Mouse (Mus musculus): ENCODE data around the gene Kcnmb1.

The Kcnmb1 gene

GRCm38 (mm10) chr11:33962688-33963407 lies at the start of gene Kcnmb1:
TSS of gene Kcnmb1 (plus strand) at chr11:33963013.
- peak; percentile 25 for DNase-seq (ENCODE audit: extremely low spot score)

DNA sequence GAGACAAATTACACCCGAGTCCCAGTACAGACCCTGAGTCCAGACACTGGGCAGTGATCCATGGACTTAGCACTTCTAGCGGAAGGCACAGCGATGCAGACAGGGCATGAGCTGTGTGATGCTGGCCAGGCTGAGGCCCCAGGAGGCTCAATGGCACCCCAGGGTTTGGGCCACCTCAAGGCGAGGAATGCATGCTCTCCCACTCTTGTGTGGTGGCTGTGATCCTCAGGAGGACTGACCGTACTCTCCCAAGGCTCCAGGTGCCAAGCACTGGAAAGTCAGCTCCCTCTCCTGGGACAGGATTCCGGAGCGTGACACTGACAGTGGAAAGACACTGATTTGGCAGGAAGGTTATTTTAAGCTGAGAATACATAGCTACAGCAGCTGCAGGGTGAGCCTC lies 49.8 kb upstream of the Kcnmb1 start:
- no peak for DNase-seq (ENCODE audit: extremely low spot score)

DNA sequence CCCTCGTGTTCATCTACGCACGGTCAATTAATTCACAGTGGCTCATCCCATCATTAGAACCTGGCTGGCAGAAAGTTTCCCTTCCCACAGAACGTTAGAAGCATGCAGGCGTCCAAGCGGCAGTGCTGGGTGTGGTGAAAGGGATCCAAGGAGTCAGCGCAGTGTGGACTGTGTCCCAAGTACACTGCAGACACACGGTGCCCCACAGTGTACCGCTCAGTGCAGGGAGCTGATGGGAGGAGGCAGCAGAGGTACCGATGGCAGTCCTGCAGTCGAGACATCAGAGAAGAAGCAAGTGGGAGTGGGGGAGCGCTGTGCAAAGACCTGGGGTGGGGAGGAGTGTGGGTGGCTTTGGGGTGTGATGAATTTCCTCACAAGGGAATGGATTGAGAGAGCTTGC lies 48.6 kb upstream of the Kcnmb1 start:
- DNase-seq (ENCODE audit: extremely low spot score), result no peak

GRCm38 (mm10) chr11:33917574-33917973 lies 45.2 kb upstream of the Kcnmb1 start:
- peak; percentile 78 for DNase-seq (ENCODE audit: extremely low spot score)

DNA sequence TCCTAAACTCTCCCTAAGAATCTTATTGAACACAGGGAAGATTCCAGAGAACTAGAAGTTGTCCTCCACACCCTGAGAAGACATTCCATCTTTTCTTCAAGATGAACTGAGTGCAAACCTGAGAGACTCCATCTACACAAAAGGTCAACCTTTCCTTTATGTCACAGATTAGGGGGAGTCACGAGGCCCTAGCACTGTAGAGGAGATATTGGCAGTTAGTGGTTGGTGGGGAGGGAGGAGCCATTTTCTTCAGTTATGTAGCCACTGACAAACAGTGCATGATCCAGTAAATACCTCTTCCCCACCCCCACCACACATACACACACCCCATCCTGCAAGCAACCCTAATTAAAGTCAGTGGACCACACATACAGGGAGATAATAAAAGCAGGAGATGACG lies 44.4 kb upstream of the Kcnmb1 start:
- DNase-seq (ENCODE audit: extremely low spot score), result no peak

DNA sequence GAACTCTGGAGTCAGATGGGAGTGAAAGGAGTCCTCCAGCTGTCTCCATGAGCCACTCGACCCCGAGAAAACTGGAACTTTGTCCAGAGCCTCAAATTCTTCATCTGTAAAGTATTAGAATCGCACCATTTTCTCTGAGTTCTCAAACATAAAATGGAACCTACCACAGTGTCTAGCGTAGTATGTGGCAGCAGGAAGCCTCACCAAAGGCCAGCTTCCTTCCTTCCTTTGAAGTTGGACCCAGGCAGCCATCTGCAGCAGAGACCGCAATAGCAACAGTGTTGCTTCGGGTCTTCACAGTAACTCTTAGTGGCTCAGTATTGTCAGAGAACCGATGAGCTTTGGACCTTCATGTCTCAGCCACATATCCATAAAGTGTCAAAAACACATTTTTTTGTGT lies 43.0 kb upstream of the Kcnmb1 start:
- no peak for DNase-seq (ENCODE audit: extremely low spot score)

GRCm38 (mm10) chr11:33921451-33921850 lies 41.4 kb upstream of the Kcnmb1 start:
- no peak for DNase-seq (ENCODE audit: extremely low spot score)

GRCm38 (mm10) chr11:33923031-33923430 lies 39.8 kb upstream of the Kcnmb1 start:
- no peak for DNase-seq (ENCODE audit: extremely low spot score)

GRCm38 (mm10) chr11:33925778-33926177 lies 37.0 kb upstream of the Kcnmb1 start:
- DNase-seq (ENCODE audit: extremely low spot score), result no peak

- no peak for DNase-seq (ENCODE audit: extremely low spot score)
These were observed 36.3 kb upstream of the Kcnmb1 start for GRCm38 (mm10) chr11:33926551-33926950.

DNA sequence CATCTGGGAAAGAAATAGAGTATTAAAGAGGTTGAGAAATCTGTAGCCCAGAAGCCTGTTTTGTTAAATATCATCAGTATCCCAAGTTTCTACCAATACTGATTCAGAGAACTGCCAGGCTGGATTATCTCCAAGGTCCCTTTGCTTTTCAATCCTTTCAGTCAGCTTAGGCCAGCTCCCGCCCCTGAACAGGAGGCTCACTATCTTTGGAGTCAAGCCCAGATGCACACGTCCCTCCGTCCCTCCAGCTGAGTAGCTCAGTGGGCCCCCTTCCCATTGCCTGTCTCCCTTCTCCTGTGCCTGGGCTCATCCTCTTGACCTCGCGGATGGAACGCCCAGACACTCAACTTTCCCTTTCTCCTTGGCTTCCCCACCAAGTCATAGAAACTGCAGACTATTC lies 35.5 kb upstream of the Kcnmb1 start:
- DNase-seq (ENCODE audit: extremely low spot score), result no peak

DNA sequence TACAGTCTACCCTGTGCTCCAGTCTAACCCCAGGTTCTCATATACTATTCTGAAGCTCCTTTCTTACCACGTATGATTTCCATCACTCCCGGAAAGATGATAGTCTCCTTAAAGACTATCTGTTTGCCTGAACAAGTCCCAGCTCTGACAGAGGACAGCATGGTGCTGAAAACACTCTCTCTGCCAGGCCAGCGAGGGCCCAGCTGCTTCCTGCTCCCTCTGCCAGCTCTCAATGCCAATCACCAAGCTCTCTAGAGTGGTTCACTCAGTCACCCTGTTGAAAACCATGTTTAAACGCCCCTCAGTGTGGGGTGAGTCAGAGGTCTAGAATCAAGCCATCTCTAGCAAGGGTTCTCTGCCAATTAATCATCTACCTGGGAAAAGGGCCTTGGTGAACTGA lies 35.0 kb upstream of the Kcnmb1 start:
- no peak for DNase-seq (ENCODE audit: extremely low spot score)

DNA sequence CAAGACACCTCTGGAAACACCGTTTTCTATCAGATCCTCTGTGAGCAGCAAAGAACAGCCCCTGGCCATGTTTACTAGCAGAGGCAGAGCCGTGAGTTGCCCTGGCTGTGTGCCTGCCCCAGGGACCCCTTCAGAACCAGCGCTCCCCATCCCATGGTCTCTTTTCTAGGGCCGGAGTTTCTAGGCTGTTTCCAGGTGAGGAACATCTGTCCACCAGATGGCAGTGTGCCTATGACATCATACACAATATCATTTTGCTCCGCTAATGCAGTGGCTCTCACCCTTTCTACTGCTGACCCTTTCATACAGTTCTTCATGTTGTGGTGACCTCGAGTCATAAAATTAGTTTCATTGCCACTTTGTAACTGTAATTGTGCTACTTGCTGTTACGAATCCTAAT lies 34.2 kb upstream of the Kcnmb1 start:
- peak; percentile 44 for DNase-seq (ENCODE audit: extremely low spot score)

DNA sequence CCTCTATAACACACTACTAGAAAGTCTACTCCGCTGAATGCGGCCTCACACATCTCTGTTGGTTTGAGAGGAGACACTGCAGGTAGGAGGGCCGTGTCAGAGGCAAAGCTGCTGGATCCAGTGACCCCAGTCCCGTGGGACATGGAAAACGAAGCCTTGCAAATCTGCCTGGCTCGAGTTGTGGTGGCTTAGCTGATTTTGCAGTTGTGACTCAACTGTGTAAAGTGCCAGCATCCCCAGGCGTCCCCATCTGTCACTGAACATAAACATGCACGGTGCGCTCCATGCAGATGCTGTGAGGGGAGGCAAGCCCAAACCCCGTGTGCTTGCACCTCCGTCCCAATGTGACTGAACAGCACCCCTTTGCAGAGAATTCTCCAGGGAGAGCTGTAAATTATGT lies 33.4 kb upstream of the Kcnmb1 start:
- no peak for DNase-seq (ENCODE audit: extremely low spot score)

- peak; percentile 67 for DNase-seq (ENCODE audit: extremely low spot score)
These were observed 30.9 kb upstream of the Kcnmb1 start for GRCm38 (mm10) chr11:33931836-33932385.

- no peak for DNase-seq (ENCODE audit: extremely low spot score)
These were observed 30.3 kb upstream of the Kcnmb1 start for GRCm38 (mm10) chr11:33932386-33933111.

DNA sequence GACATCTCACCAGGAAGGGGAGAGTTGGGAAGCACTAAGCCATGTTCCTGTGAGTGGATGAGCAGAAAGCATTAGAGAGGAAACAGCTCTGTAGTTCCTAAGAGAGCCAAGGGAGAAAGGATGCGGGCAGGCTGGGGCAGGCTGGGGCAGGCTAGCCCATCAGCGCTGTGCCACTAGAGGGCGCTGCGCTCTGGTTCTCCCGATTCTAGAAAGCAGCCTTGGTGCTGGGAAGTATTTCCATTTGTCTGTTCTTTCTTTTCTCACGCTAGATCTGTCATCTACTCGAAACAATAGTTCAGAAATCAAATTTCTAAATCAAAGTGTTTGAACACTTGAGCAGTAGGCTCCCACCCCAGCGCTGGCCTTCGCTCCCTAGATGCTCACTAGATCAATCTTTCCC lies 28.5 kb upstream of the Kcnmb1 start:
- no peak for DNase-seq (ENCODE audit: extremely low spot score)

- DNase-seq (ENCODE audit: extremely low spot score), result no peak
These were observed 25.2 kb upstream of the Kcnmb1 start for GRCm38 (mm10) chr11:33937641-33938040.

DNA sequence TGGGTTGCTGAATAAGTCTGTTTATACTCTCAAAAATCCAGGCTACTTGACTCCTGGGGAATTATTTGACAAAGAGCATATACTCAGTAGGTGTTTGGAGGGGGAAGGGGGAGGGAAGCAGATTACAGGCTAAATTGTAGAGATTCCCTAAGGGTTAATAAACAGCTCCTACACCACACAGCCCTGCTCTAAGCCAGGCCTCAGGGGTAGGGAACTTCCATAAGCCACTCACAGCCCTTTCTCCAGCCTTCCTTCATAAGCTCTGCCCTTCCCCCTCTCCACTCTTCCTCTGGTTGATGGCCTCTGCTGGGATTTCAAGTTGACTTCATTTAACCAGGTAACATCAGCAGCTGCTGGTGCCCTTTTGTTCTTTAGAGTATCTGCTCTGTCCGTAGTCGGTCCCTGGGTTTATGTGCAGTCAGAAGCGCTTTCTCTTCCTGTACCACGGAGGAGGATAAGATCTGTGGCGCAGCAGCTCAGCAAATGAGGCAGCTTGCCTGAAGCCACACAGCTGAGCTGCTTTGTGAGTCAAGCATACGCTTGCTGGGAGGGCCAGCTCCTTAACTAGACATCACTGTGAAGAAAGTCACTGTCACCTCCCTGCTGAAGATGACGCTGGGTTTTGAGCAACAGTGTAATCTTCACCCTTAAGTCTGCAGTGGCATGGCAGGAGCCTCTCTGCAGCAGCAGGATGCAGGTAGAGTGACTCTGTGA lies 24.1 kb upstream of the Kcnmb1 start:
- no peak for DNase-seq (ENCODE audit: extremely low spot score)

DNA sequence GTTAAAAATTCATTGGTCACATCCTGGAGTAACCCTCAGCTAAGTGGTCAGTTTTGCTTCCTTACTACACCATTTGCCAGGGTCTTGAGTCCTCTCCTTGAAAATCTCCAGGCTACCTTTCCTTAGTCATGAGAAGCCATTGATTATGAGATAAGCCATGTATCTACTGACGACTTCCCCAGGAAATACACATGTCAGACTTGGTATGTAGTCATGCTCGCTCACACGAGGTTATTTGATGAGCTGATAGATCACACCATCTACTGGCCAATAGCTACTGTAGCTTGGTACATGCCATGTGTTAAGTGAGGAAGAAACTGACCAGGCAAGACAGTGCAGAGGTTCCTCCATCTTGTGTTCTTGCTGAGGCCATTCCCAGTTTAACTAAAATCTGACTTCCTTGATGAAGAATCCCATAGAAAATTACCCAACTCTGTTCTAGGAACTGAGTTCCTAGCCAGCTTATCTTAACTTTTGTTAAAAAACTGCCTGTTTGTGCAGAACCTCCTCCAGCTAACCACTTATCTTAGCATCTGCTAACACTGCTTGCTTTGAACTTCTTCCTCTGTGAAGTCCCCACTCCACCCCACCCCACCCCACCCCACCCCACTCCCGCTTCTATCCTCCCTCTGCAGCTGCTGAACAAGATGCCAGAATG lies 23.2 kb upstream of the Kcnmb1 start:
- DNase-seq (ENCODE audit: extremely low spot score), result no peak

- DNase-seq (ENCODE audit: extremely low spot score), result no peak
These were observed 19.2 kb upstream of the Kcnmb1 start for GRCm38 (mm10) chr11:33943565-33943964.
